Mouse (Mus musculus) liver, adult 10 weeks (tissue): ENCODE data around the gene Lrrc18. TPM values are rescaled to one million over a fixed set of nuclear protein-coding genes. Genes with fewer than 3 reads are reported as not detected.

Experiments
- polyA plus RNA-seq: library from polyadenylated mRNA; stranded (reverse); fragments of 350-450 nt; fragmentation: Illumina TruSeq; extraction: RNeasy Lipid Tissue Mini Kit (QIAGEN cat#74804); gene quantifications from one replicate; pipeline ENCODE4 v1.2.3, GENCODE M21; 2014; ENCODE audit warnings: low read depth, low replicate concordance

Gene Lrrc18
- polyA plus RNA-seq = 0.42 TPM

GRCm38 (mm10) chr14:32991082-32991481 lies at the start of gene Lrrc18:
TSS of gene Lrrc18 (plus strand) at chr14:32991382.

Other genes with a start within 250 kb of the Lrrc18 start
- gene Tmem273, start 205.4 kb upstream of the Lrrc18 start, polyA plus RNA-seq = 0.69 TPM
- not detected for gene Fam170b, start 157.4 kb upstream of the Lrrc18 start, polyA plus RNA-seq
- gene Vstm4, start 134.6 kb upstream of the Lrrc18 start, polyA plus RNA-seq = 1.0 TPM
- gene Wdfy4, start 194.1 kb downstream of the Lrrc18 start, polyA plus RNA-seq = 0.16 TPM
- not detected for gene Arhgap22, start 222.6 kb downstream of the Lrrc18 start, polyA plus RNA-seq